Mouse (Mus musculus) cerebellum, adult 2 months (tissue): ENCODE data around the gene Clnk. TPM values are rescaled to one million over a fixed set of nuclear protein-coding genes. Genes with fewer than 3 reads are reported as not detected.

ENCODE experiments used
- DNase-seq, 2 experiments: peaks; one replicate each; pipeline ENCODE4 v3.0.0; 2021
- H3K27ac ChIP-seq: fragments of 200-500 bp; 2 replicates; pipeline ENCODE4 v1.5.1; 2012; ENCODE audit warnings: low read length, control low read depth, inconsistent platforms; ENCODE audit not compliant: insufficient read depth
- H3K27me3 ChIP-seq: fragments of 200-500 bp; 2 replicates; pipeline ENCODE4 v1.6.1; 2012; ENCODE audit warnings: inconsistent platforms, mild to moderate bottlenecking, low read length, moderate library complexity; ENCODE audit not compliant: control insufficient read depth, insufficient read depth
- H3K4me1 ChIP-seq: fragments of 200-500 bp; 2 replicates; pipeline ENCODE4 v1.6.1; 2011; ENCODE audit warnings: low read length; ENCODE audit not compliant: control insufficient read depth, insufficient read depth
- H3K4me3 ChIP-seq: fragments of 200-500 bp; replicated peaks from 2 replicates; pipeline ENCODE3; 2011; ENCODE audit warnings: mild to moderate bottlenecking, low read depth, low read length, control low read depth; ENCODE audit not compliant: insufficient read depth
- CTCF ChIP-seq: fragments of 200-500 bp; IDR thresholded peaks from 2 replicates; pipeline ENCODE4 v1.5.1; 2011; ENCODE audit warnings: low read depth, mild to moderate bottlenecking, control low read depth, low read length, moderate library complexity, borderline replicate concordance; ENCODE audit not compliant: insufficient read depth
- POLR2A ChIP-seq: fragments of 200-500 bp; IDR thresholded peaks from 2 replicates; pipeline ENCODE4 v1.6.1; 2011; ENCODE audit warnings: low read length, control low read depth, borderline replicate concordance; ENCODE audit not compliant: insufficient read depth
- WGBS: fragments of 180-500 bp; shearing (Covaris S2); methylation state at CpG from one replicate; pipeline ENCODE4 v1.1.7; 2018; 5-methylcytosine and 5-hydroxymethylcytosine counted together
- polyA plus RNA-seq: library from polyadenylated mRNA; depleted of rRNA; stranded (reverse); fragments of >200 nt; gene quantifications from 2 replicates; pipeline ENCODE4 v1.2.3, GENCODE M21; 2012

Gene Clnk
- polyA plus RNA-seq, 1 experiment: not detected

DNA sequence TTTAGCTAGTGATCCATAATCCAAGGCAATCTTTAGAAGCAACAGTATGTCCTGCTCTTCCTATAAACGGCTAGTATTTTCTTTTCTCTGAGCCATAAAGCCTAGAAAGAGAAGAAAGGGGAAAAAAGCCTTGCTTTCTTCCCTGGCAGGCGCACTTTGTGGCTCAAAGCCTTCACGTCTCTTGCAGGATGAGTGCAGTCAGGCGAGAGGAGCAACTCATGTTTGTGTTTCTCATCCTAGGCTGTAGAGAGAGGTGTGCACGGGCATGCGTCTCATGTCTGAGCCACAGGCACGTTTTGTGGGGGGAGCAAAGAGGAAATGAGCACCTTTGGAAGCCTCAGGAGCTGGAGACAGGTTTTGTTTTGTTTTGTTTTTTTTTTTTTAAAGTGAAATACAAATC, 64.2 kb downstream of the Clnk start:
- H3K4me3 ChIP-seq: no peak overlapping the region
- no peak for DNase-seq
- WGBS: 42% methylated on average over 7 of the region's 7 CpGs
- no peak overlapping the region for H3K27ac ChIP-seq
- TF ChIP-seq POLR2A: no peak
- no peak for TF ChIP-seq CTCF
- H3K4me1 ChIP-seq: peaks cover 7% of the 10 kb centered on the region; the same call in 1 of the 2 replicates
- no peaks in the 10 kb centered on the region for H3K27me3 ChIP-seq

DNA sequence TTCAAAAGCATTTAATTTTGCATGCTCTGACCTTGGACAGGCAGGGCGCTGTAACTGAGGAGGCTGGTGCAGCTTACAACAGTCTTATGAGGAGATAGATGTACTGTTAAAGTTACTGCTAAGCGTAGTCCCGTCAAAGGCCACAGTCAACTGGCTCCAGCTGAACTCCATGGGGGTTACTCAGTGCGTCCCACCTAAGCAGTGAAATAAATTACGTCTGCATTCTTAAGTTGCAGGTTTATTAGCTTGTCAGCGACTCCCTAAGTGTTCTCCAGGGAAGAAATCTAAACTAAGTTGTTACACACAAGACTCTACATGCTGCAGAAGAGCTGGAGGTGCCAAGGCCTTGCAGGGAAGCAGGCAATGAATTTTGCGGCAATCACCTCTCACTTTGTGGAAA, 77.7 kb downstream of the Clnk start:
- TF ChIP-seq CTCF (no peak), POLR2A (no peak)
- Histone ChIP-seq H3K4me1 (no peaks in the 10 kb centered on the region), H3K4me3 (no peak overlapping the region), H3K27me3 (no peaks in the 10 kb centered on the region; the same call in 1 of the 2 replicates), H3K27ac (no peak overlapping the region)
- WGBS: 96% methylated on average over 7 of the region's 7 CpGs
- DNase-seq: no peak

DNA sequence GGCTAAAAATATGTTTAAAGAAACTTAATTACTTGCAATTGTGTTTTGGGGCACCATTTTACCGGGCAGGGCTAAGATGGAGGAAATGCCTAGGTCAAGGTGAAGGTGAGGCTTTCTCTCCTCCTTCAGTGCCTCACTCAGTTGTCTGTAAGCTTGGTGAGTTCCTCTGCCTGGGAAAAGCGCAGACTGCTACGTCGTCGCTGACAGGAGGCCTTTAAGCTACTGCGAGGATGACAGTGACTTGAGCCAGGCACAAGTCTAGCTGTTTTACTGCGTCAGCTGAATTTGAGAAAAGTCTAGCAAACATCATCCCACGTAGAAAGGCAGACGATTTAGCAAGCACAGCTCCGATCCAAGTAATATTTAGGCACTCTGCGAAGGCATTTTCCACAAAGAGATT, 81.5 kb downstream of the Clnk start:
- 90% methylated on average over 11 of the region's 11 CpGs for WGBS
- H3K4me3 ChIP-seq: no peak overlapping the region
- H3K27me3 ChIP-seq: no peaks in the 10 kb centered on the region; the same call in 1 of the 2 replicates
- H3K4me1 ChIP-seq: peaks cover 13% of the 10 kb centered on the region; the same call in 1 of the 2 replicates
- DNase-seq: no peak
- no peak overlapping the region for H3K27ac ChIP-seq
- no peak for TF ChIP-seq CTCF
- no peak for TF ChIP-seq POLR2A

DNA sequence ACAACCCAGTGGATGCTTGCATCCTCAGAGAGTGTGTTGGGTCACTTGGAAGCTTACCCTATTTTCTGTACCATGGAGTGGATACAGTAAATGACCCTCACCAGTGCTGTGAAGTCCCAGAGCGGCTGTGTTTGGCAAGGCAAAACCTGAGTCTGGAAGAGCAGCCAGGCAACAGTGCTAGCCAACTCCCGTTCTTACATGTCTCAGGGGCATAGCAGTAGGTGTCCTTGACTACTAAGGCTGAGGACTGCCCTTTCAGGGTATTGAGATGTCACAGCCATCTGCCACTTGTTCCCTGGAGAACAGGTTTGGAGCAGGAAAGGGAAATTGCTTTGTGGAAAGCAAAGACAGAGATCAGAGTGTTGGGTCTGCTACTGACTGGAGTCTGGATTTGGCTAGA, 85.5 kb downstream of the Clnk start:
- no peaks in the 10 kb centered on the region for H3K27me3 ChIP-seq
- no peak for TF ChIP-seq CTCF
- TF ChIP-seq POLR2A: no peak
- H3K4me3 ChIP-seq: no peak overlapping the region
- peak; percentile 66 to 87 for DNase-seq
- 5% methylated on average over 2 of the region's 2 CpGs for WGBS
- H3K4me1 ChIP-seq: peaks cover 13% of the 10 kb centered on the region; the same call in 1 of the 2 replicates
- no peak overlapping the region for H3K27ac ChIP-seq

DNA sequence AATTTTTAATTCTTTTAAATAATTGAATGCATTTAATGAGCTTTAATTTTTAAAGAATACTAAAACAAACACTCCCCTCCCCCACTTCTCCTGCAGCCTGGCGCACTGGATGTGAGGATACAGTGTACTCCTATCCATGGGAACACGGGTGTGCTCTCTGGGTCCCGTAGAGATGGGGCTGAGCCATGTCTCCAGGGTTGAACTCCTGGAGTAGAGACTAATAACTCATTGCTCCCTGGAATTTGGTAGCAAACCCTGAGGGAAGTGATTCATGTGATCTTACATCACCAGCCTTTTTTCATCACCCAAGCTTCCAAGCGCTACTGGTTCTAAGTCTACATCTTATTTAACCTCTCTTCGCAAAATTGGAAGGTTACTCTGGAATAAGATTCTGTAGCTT, 87.8 kb downstream of the Clnk start:
- DNase-seq: no peak
- WGBS: 97% methylated on average over 5 of the region's 5 CpGs
- H3K27me3 ChIP-seq: no peaks in the 10 kb centered on the region
- no peak overlapping the region for H3K27ac ChIP-seq
- H3K4me3 ChIP-seq: no peak overlapping the region
- peaks cover 13% of the 10 kb centered on the region; the same call in 1 of the 2 replicates for H3K4me1 ChIP-seq
- TF ChIP-seq POLR2A (no peak), CTCF (no peak)

DNA sequence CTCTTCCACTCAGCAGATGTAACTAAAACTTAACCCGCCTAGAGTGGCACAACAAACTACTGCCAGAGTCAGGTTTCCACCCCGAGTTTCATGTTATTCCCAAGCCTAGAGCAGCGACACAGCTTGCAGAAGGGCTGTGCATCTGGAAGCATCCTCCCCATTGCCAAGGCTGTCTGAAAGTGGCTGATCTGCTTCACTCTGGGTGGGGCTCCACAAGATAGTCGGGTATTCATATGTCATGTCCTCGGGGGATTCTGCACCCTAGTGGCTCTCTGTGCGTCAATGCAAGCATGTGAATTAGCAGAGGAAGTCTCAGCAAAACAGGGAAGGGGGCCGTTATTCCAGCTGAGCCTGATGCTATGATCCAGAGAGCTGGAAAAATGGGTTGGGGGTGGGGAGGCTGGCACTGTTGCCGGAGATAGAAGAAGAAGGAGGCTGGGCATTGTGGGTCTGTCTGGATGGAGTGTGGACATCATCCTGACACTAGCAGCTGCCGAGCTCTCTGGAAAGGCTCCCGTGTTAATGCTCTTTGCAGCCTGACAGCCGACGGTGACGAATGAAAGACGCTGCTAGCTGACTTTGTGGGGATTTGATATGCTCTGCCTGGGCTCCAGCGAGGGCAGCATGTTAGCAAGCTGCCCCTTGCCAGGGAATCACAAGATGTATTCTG, 88.6 kb downstream of the Clnk start:
- Histone ChIP-seq H3K27me3 (no peaks in the 10 kb centered on the region), H3K4me3 (no peak overlapping the region), H3K4me1 (peaks cover 15% of the 10 kb centered on the region; the same call in 1 of the 2 replicates), H3K27ac (no peak overlapping the region)
- no peak for DNase-seq
- 70% methylated on average over 15 of the region's 15 CpGs for WGBS
- no peak for TF ChIP-seq POLR2A
- no peak for TF ChIP-seq CTCF

DNA sequence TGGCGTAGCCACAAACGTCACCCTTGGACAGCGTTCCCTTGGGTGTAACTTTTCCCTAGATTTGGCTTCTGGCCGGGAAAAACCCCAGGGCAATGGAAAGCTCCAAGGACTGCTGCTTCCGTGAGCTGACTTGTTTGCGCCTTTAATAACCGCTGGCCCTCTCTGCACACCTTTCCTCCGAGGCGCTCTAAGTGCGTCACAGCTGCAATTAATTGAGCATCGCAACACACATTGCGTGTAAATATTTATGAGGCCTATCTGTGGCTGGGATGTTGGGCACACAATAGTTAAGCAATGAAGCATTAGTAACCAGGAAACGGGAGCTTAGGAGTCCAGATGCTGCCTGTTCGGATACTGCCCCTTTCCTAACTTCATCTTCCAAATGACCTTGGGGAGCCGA, 90.5 kb downstream of the Clnk start:
- WGBS: 92% methylated on average over 15 of the region's 15 CpGs

DNA sequence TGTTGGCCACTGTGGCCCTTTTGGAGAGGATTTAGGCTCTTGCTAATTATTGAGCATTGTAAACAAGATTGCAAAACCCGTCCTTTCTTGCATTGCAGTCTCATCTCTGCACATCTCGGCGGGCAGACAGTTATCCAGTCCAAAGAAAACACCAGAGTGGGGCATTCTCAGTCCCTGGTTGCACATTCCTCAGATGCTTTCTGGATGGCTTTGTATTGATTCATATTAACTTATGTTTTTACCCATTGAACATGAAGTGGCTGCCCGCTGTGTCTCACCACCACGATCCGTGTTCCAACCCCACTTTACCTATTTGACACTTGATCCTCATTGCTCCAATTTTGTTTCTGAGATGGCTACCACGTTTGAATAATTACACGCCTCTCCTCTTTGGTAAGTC, 90.9 kb downstream of the Clnk start:
- TF ChIP-seq POLR2A (no peak), CTCF (no peak)
- 88% methylated on average over 8 of the region's 8 CpGs for WGBS
- H3K27ac ChIP-seq: no peak overlapping the region
- no peak for DNase-seq
- no peaks in the 10 kb centered on the region for H3K27me3 ChIP-seq
- peaks cover 14% of the 10 kb centered on the region; the same call in 1 of the 2 replicates for H3K4me1 ChIP-seq
- H3K4me3 ChIP-seq: no peak overlapping the region

More for the DNA sequence above, 90.5 kb downstream of the Clnk start:
- Histone ChIP-seq H3K4me1 (peaks cover 17% of the 10 kb centered on the region; the same call in 1 of the 2 replicates), H3K27me3 (no peaks in the 10 kb centered on the region), H3K4me3 (no peak overlapping the region), H3K27ac (no peak overlapping the region)
- TF ChIP-seq CTCF (no peak), POLR2A (no peak)
- DNase-seq: no peak
